Mouse (Mus musculus): ENCODE data around the gene Rab4b.

DNA sequence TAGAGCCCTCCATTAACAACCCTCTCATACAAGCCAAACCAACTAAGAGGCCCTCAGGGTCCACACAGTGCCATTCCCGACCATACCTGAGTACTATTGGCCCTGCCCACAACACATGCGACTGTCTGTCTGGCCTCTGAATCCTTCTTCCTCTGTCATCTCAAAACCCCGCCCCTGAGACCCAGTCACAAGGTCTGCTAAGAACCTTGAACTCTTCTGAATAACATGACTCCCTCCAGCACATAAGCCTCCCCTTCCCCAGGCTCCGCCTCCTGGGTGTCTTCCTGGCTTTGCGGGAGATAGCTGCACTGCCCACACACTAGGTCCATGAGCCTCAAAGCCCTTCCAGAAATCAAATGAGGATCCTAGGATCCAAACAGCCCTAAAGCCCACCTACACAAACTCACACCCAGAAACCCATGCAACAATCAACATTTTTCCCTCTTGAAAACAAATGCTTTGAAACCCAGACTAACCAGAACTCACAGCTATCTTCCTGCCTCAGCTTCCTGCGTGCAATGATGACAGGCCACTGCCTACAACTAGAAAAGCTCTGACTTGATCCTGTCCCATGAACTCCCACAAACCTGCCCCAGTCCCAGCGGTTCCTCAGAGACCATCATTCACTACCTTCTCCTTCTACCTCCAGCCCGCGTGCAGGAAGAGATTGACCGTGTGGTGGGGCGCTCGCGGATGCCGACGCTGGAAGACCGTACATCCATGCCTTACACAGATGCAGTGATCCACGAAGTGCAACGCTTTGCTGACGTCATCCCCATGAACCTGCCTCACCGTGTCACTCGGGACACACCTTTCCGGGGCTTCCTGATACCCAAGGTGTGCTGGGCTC lies 48.0 kb downstream of the Rab4b start:
- TF ChIP-seq EP300 (IDR thresholded peaks at IDR 0.05; ENCODE audit: low read depth), result no peak
- TF ChIP-seq CTCF (IDR thresholded peaks at IDR 0.05; ENCODE audit: low read depth), result no peak

All from liver, postnatal 0 days (tissue).